Mouse (Mus musculus): ENCODE results near the gene Alox12.

- TF ChIP-seq CTCF (IDR thresholded peaks at IDR 0.05; ENCODE audit: borderline replicate concordance, insufficient read depth, low read length) = no peak
- no peak for TF ChIP-seq POLR2A (IDR thresholded peaks at IDR 0.05; ENCODE audit: low read depth, low read length)
Measured at GRCm38 (mm10) chr11:70247136-70247845, 7.9 kb downstream of the Alox12 start.
